Mouse (Mus musculus): Measurements from ENCODE around the gene Isoc2a.
A peak's percentile ranks its signal among the peaks of the same experiment; 100 is the strongest.

Isoc2a gene

GRCm38 (mm10) chr7:4918681-4919080, 41.7 kb downstream of the Isoc2a start:
- DNase-seq (ENCODE audit: low read depth): no peak

GRCm38 (mm10) chr7:4919096-4919495, 42.1 kb downstream of the Isoc2a start:
- DNase-seq (ENCODE audit: low read depth): no peak

DNA sequence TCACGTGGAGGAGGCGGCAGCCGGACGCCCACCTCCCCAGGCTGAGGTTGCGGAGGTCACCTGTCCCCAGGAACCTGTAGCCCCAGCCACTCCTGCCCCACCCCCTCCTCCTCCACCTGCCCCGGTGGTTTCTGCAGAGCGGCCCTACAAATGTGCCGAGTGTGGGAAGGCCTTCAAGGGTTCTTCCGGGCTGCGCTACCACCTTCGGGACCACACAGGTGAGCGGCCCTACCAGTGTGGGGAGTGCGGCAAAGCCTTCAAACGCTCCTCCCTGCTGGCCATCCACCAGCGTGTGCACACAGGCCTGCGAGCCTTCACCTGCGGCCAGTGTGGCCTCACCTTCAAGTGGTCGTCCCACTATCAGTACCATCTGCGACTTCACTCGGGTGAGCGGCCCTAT, 43.0 kb downstream of the Isoc2a start:
- no peak for DNase-seq (ENCODE audit: low read depth)

DNA sequence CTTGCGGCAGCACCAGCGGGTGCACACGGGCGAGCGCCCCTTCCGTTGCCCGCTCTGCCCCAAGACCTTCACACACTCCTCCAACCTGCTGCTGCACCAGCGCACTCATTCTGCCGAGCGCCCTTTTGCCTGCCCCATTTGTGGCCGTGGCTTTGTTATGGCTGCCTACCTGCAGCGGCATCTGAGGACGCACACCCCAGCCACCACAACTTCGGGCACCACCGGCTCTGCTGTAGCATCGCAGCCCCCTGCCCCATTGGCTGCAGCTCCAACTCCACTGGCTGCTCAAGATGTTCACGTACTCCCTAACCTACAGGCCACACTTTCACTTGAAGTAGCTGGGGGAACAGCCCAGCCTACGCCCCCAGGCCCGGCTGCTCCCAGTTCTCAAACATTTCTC, 43.5 kb downstream of the Isoc2a start:
- DNase-seq (ENCODE audit: low read depth): no peak

DNA sequence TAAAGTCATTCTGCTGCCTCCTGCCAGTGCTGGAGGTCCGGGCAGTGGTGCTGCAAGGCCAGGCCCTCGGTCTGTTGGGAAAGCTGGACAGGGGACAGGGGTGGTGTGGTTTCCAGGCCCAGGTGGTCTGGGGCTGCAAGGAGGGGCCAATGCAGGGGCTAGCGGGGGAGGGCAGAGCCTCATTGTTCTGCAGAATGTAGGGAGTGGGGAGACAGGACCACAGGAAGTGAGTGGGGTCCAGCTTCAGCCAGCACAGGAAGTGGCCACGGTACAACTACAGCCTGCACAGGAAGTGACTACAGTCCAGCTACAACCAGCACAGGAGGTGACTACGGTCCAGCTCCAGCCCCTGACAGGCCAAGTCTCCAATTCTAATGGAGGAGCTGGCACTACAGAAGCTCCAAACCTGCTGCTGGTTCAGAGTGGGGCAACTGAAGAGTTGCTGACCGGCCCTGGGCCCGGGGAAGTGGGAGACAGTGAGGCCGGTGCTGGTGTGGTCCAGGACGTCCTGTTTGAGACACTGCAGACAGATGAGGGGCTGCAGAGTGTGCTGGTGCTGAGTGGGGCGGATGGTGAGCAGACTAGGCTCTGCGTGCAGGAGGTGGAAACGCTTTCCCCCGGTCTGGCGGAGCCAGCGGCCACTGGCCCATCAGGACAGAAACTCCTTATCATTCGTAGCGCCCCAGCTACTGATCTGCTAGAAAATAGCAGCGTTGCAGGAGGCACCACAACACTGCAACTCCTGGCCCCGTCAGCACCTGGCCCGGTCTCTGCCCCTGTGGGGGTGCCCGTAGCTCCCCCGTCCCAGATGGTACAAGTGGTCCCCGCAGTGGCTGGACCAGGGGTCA, 44.2 kb downstream of the Isoc2a start:
- DNase-seq (ENCODE audit: low read depth): no peak

DNA sequence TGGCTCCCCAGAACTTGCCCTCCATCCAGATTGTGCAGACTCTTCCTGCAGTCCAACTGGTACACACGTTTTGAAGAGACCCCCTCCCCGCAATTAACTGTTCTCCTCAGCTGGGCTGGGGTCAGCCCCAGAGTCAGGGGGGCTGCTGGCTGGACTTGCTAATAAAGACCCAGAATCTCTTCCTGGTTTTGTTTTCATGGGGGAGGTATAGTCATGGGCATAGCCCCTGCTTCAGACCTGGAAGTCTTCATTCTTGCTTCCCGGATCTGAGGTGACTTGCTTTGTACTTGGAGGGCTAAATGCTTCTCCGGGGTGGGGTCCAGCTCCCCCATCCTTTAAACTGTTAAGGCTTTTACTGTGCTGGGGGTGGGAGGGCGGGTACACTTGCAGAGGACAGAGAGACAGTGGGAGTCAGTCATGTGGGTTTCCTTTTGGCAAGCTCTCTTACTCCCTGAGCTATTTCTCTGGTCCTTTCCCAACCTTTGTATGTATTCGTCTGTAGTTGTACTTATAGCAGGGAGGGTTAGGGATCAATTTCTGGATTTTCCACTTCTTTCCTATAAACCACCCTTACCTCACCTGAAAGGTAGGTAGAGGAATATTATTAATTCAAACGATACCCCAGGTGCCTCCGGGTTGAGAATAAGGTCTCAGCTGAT, 45.0 kb downstream of the Isoc2a start, which contains the start of gene Nat14:
Nat14 (plus strand) TSS at position 205 of the 659 bp plus-strand sequence.
- no peak for DNase-seq (ENCODE audit: low read depth)

GRCm38 (mm10) chr7:4922508-4922907, 45.6 kb downstream of the Isoc2a start:
- DNase-seq (ENCODE audit: low read depth): no peak

- no peak for DNase-seq (ENCODE audit: low read depth)
Measured at GRCm38 (mm10) chr7:4922931-4923565, 46.1 kb downstream of the Isoc2a start.

- DNase-seq (ENCODE audit: low read depth): no peak
Measured at GRCm38 (mm10) chr7:4923586-4924364, 46.8 kb downstream of the Isoc2a start.

GRCm38 (mm10) chr7:4924483-4924882, 47.5 kb downstream of the Isoc2a start:
- DNase-seq (ENCODE audit: low read depth): no peak

DNA sequence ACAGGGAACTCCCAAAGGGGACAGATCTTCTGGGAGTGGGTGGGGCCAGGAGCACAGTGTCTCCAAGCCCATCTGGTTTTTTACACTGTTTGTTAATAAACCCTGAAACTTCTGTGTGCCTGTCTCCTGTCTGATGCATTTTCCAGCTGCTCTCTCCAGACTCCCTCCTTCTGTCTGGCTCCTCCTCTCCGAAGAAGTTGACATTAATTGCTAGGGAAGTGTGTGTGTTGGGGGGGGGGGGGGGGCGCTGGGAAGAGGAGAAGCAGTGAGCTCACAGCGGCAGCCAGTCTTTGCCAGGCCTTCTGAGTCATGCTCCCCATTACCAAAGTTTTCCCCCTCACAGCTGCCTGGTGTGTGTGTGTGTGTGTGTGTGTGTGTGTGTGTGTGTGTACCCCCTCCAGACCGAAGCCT, 47.9 kb downstream of the Isoc2a start:
- DNase-seq (ENCODE audit: low read depth): no peak

GRCm38 (mm10) chr7:4925441-4926381, 48.8 kb downstream of the Isoc2a start, which contains the start of gene Ssc5d:
Ssc5d (plus strand) TSS chr7:4925785.
- no peak for DNase-seq (ENCODE audit: low read depth)

GRCm38 (mm10) chr7:4926849-4927248, 49.9 kb downstream of the Isoc2a start:
- no peak for DNase-seq (ENCODE audit: low read depth)

GRCm38 (mm10) chr7:4927711-4928110, 50.8 kb downstream of the Isoc2a start:
- DNase-seq (ENCODE audit: low read depth): no peak

GRCm38 (mm10) chr7:4928323-4928722, 51.4 kb downstream of the Isoc2a start:
- DNase-seq (ENCODE audit: low read depth): no peak

DNA sequence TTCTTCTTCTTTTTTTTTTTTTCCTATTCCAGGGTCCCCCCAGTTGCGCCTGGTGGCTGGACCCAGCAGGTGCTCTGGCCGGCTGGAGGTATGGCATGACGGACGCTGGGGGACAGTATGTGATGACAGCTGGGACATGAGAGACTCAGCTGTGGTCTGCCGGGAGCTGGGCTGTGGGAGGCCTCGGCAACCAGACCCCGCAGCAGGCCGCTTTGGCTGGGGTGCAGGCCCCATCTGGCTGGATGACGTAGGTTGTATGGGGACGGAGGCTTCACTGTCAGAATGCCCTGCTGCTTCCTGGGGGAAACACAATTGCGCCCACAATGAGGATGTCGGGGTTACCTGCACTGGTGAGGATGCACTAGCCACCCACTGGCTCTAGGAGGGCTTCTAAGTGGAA, 56.1 kb downstream of the Isoc2a start:
- DNase-seq (ENCODE audit: low read depth): no peak

DNA sequence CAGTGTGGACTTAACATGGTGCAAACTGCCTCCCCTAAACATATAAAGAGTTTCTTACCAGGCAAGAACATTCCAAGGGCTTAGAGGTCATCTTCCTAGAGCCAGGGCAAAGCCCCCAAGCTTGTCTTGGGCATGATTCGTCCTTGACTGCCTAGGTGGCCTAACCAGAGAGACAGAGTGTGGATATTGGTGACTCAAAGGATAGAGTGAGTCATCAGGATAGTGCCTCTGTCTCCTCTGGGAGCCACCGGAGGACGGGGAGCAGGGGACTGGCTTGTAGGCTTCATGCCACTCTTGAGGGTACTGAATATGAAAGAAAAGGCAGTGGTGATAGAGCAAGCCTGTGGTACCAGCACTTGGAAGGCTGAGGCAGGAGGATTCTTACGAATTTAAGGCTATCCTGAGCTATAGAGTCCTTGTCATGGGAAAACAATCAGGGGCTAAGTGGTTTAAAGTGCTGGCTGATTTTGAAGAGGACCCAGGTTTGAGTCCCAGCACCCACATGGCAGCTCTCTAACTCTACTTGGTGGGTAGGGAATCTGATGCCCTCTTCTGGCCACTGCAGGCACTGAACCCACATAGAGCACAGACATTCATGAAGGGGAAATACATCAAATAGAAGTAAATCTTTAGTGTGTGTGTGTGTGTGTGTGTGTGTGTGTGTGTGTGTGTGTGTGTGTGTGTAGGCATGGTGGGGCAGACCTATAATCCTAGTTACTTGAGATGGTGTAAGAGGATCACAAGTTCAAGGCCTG, 57.4 kb downstream of the Isoc2a start:
- DNase-seq (ENCODE audit: low read depth): no peak

DNA sequence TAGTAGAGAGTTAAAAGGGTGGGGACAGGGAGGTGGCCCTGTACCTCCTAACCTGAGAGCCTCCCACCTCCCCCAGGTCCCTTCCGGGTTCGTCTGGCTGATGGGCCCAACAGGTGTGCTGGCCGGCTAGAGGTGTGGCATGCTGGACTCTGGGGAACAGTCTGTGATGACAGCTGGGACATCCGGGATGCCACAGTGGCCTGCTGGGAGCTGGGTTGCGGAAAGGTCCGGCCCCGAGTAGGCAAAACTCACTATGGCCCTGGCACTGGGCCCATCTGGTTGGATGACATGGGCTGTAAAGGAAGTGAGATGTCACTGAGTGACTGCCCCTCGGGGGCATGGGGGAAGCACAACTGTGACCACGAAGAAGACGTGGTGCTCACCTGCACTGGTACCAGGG, 59.9 kb downstream of the Isoc2a start:
- no peak for DNase-seq (ENCODE audit: low read depth)

- no peak for DNase-seq (ENCODE audit: low read depth)
Measured at GRCm38 (mm10) chr7:4937392-4937791, 60.4 kb downstream of the Isoc2a start.

- DNase-seq (ENCODE audit: low read depth): peak; percentile 56
Measured at GRCm38 (mm10) chr7:4938456-4938855, 61.5 kb downstream of the Isoc2a start.

Measured in c-Kit-positive CD71-negative TER-119-negative erythroid progenitor cells, embryonic 14.5 days (primary cell).